Mouse (Mus musculus) bone marrow, adult 2 months (tissue): ENCODE measurements at regions not wholly inside any gene's neighbourhood (a gene's known extent, or its start where the extent isn't known, plus 50 kb on each side); places are given as distances from the start of the nearest gene placed in this dataset.

Experiments
- H3K27ac ChIP-seq: fragments of 200-500 bp; 2 replicates; pipeline ENCODE4 v1.5.1; 2012; ENCODE audit warnings: low read depth, mild to moderate bottlenecking, control low read depth, inconsistent platforms, low read length; ENCODE audit not compliant: control insufficient read depth, poor library complexity, insufficient read depth
- H3K4me1 ChIP-seq: fragments of 200-500 bp; 2 replicates; pipeline ENCODE4 v1.6.1; 2011; ENCODE audit warnings: low read length; ENCODE audit not compliant: control insufficient read depth, insufficient read depth
- H3K4me3 ChIP-seq: fragments of 200-500 bp; replicated peaks from 2 replicates; pipeline ENCODE3; 2011; ENCODE audit warnings: mild to moderate bottlenecking, low read depth, low read length, control low read depth; ENCODE audit not compliant: control insufficient read depth
- CTCF ChIP-seq: fragments of 200-500 bp; IDR thresholded peaks from 2 replicates; pipeline ENCODE4 v1.5.1; 2011; ENCODE audit warnings: low read length, control low read depth; ENCODE audit not compliant: control insufficient read depth, insufficient read depth
- POLR2A ChIP-seq: fragments of 200-500 bp; IDR thresholded peaks from 2 replicates; pipeline ENCODE4 v1.6.1; 2011; ENCODE audit warnings: low read depth, mild to moderate bottlenecking, control low read depth, low read length, borderline replicate concordance; ENCODE audit not compliant: control insufficient read depth
- WGBS: fragments of 180-500 bp; shearing (Covaris S2); methylation state at CpG from one replicate; pipeline ENCODE4 v1.1.7; 2018; 5-methylcytosine and 5-hydroxymethylcytosine counted together

DNA sequence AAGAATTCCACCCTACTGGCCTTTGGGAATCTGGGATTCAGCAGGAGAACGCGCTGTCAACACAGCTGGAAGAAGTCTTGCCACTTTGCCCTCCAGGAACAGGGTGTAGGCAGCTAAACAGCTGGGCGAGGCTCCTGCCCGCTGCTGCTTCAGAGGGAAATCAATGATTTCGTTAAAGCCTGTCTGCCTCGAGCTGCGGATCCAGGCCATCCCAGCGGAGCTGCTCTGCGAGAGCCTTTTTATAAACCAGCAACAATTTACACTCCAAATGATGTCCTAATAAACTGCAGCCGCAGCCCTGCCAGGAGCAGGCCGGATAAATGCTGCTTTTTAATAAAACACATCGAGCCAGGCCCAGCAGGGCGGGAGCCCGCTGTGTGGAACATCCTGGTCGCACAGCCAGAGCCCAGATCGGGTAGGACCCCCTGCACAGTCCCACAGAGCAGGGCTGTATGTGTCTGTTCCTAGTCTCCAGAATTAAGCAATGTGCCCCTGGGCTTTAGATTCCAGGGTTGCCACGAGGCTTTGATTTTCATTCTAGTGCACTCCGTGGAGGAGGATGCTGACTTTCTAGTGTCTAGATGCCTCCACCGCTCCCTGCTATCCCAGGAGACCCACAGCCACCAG lies 78.6 kb upstream of the Hs3st2 start:
- H3K4me3 ChIP-seq, result no peak overlapping the region

DNA sequence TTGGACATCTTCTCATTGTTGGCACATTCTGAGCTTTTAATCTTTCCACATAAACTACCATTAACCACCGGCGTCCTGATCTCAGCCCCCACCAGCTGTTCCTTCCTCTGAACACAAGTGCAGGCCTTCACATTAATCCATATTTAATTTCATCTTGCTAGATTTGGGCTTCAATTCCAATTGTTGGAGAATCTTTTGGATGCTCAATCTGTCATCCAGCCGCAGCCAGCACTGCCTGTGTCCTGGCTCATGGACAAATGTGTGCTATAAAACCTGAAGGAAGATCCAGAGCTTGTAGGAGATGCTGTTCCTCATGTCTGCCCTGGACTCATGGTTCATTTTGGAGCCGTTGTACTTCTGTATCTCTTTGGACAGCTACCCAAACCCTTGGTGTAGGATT lies 77.1 kb upstream of the Hs3st2 start:
- Histone ChIP-seq H3K4me3 (no peak overlapping the region), H3K4me1 (no peaks in the 10 kb centered on the region), H3K27ac (no peak overlapping the region)
- 74% methylated on average over 4 of the region's 4 CpGs for WGBS
- no peak for TF ChIP-seq CTCF
- TF ChIP-seq POLR2A, result no peak

More for the DNA sequence above, 78.6 kb upstream of the Hs3st2 start:
- Histone ChIP-seq H3K27ac (no peak overlapping the region), H3K4me1 (no peaks in the 10 kb centered on the region)
- 38% methylated on average over 19 of the region's 19 CpGs for WGBS
- TF ChIP-seq CTCF, result no peak
- TF ChIP-seq POLR2A, result no peak

DNA sequence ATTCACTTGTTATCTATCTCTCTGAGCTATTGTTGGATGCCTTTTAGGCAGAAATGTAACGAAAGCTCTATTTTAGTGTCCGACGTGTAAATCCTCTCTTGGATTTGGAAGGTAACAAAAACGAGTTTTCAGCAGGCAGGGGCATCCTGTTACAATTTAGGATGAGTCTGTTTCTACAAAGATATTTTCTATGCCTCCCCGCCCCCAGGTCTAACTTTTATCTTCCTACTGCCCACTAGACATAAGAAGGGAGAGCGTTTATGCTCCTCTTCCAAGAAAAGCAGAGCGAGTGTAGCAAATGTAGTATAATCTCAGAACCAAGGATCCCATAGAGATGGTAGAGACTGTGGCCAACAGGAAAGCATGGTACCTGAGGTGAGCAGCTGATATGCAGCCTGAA lies 62.4 kb upstream of the Hs3st2 start:
- TF ChIP-seq POLR2A (no peak), CTCF (no peak)
- H3K4me1 ChIP-seq, result no peaks in the 10 kb centered on the region
- no peak overlapping the region for H3K4me3 ChIP-seq
- WGBS, result 75% methylated on average over 7 of the region's 7 CpGs
- H3K27ac ChIP-seq, result no peak overlapping the region

DNA sequence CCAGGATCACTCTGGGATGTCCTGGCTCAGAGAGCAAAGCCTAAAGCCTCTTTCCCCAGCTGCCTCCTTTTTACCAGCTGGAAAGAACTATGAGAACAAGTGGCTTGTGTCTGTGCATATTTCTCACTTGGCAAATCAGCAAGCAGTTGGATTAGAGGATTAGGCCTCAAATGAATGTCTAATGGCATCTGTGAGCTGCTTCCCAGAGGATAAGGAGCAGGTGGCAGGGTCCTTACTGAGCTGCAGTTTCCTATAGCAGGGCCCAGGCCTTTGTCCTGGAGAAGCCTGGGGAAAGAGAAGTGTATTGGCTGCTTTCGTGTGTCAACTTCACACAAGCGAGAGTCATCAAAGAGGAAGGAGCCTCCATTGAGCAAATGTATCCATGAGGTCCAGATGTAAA lies 59.1 kb upstream of the Hs3st2 start:
- Histone ChIP-seq H3K27ac (no peak overlapping the region), H3K4me1 (no peaks in the 10 kb centered on the region), H3K4me3 (no peak overlapping the region)
- 62% methylated on average over 2 of the region's 2 CpGs for WGBS
- TF ChIP-seq POLR2A (no peak), CTCF (no peak)

DNA sequence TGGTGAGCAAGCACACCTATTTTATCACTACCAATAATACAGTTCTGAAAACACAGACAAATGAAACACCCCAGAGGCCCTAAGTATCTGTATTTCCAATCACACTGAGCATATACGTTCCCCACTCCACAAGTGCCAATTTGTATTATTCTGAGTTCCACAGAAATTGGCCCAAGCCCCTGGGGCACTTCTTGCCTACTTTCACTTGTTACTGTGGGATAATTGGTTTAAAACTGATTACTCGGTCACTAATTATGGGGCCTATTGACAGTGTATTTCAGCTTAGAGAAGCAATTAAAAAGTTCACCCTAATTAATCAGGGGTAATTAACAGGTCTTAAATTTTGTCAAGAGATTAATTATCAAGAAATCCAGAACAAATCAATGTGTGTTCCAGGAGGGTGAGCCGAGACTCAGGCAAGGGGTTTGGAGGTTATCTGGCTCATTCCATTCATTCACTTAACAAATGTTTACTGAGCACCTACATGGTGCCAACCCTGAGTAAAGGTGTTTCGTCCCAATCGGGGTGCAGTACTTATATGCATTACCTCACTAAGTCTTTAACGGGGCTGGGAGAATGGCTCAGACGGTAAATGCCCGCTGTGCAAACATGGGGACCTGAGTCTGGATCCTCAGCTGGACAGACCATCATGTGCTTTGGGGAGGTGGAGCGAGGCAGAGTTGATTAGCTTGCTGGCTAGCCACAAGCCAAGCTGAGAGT lies 56.1 kb upstream of the Hs3st2 start:
- TF ChIP-seq CTCF, result no peak
- TF ChIP-seq POLR2A, result no peak
- no peak overlapping the region for H3K27ac ChIP-seq
- 87% methylated on average over 9 of the region's 9 CpGs for WGBS
- H3K4me1 ChIP-seq, result no peaks in the 10 kb centered on the region
- no peak overlapping the region for H3K4me3 ChIP-seq

DNA sequence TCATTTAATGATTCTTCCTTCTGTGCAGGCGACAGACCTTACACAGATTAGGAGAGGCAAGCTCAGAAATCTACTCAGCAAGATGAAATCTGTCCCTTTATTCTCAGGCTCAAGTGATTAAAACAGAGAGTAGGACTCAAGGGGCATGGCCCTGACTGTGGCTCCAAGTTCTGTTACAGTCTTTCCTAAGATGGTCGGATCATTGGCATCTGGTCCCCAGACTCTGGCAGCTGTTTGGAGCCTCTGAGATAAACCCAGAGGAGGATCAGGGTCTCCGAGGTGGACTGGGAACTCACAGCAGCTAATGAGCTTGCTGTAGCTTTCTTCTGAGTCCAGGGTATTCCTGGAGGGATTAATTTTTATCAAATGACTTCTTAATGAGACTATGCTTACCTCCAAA lies 51.7 kb upstream of the Hs3st2 start:
- TF ChIP-seq POLR2A, result no peak
- TF ChIP-seq CTCF, result no peak
- no peak overlapping the region for H3K4me3 ChIP-seq
- H3K27ac ChIP-seq, result no peak overlapping the region
- H3K4me1 ChIP-seq, result no peaks in the 10 kb centered on the region
- 52% methylated on average over 3 of the region's 3 CpGs for WGBS
